Mouse (Mus musculus): ENCODE measurements around the gene Sncg.
A peak's percentile ranks its signal among the peaks of the same experiment; 100 is the strongest.
"Not testable (repeated sequence)": the region's sequence is repeated elsewhere in the genome, so short reads cannot be mapped to it uniquely, and the experiment has no call there.

Sncg gene

DNA sequence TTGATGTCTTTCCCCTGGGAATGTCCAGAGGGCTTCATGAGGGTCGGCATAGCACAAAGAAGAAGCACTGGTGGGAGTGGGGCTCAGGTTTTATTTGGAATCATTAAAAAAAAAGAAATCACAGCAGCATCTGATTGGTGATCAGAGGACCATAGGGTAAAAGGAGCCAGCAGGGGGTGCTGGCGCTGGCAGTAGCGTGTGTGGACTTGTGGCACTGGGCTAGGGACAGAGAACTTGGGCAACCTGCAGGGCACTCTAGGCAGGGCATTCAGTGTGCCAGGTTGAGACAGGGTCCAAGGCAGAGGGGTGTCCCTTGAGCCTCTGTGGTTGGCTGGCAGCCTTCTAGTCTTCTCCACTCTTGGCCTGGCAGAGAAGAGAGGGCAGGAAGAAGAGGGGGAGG is 4.4 kb downstream of the Sncg start:
- DNase-seq = no peak

DNA sequence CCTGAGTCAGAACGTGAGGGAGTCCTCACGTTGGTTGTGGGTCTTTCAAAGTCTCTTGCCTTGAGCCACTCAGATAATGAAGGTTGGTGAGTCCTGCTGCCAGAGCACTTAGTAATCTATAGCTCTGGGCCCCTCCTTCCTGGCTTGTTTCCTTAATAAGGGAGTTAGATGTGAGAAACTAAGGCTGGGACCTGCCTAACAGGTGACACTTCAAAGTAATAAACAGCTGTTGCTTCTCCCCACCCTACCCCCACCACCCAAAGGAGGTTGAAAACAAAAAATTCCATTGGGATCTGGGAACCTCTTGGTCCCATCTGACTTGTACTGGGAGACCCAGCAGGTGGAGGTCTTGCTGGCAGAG is 9.5 kb downstream of the Sncg start:
- no peak for DNase-seq

DNA sequence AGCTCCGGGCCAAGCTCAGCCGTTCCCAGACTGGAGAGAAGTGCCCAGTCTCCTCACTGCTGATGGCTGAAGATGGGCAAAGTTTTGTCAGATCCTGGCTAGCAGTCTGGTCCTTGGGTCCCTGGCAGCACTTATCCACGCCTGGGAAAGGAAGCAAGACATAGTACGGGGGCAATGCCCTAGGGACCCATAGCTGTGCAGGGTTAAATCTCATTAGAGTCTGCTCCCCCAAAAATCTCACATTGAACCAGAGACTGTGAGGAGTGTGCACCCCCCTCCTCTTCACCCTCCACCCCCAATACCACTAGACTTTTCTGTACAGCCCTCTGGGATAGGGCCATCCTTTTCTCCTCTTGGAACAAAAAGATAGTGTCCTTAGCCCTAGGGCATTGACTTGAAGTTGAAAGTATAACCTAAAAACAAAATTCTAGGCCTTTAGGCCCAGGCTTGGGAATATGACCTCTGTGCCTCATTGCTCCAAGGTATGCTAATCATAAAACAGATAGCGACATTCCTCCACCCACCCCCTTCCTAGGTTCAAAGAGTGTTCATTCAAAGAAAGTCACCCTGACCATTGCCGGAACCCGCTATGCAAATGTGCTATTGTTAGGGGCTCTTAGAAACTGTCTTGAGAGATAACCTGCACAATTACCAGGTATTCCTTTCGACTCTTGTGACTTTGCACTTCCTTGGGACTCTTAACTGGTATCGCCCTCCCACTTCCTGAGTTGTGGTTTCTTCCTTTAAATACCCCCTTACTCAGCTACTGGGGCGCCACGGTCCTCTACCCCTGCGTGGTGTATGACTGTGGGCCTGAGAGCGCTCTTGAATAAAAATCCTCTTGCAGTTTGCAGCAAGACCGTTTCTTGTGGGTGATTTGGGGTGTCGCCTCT is 10.1 kb downstream of the Sncg start:
- not testable (repeated sequence) for DNase-seq

DNA sequence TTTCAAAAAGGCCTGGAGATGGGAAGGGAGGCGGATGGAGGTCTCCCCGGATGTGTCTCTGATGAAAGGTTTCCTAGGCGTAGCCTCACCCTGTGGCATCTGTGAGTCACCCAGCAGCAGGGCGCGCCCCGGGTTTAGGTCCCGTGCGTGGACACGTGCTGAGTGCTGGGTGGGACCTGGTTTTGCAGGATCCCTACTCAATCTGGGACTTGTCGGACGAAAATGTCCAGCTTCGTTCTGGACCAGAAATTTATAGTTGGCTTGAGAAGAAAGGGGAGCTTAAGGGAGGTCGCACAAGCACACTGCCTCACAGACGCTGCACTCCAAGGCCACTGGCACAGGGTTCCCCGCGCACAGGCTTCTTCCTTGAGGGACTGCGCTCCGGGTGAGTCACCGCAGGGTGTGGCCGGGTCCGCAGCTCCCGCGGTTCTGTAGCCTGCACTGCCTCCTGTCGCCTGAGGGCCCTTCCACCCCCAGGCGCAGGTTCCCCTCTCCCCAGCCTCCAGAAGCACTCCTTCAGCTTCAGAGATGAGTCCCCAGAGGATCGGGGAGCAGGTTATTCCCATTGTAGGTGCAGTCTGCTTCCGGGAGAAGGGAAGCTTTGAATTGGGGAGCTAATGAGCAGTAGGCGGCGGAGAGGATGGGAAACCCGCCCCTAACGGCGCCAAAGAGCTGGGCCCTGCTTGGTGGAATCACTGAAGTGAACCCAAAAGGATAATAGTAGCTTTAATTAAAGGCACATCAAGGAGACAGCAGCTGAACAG is 10.9 kb downstream of the Sncg start:
- peak in 1 of 2 experiments; percentile 14 for DNase-seq

DNA sequence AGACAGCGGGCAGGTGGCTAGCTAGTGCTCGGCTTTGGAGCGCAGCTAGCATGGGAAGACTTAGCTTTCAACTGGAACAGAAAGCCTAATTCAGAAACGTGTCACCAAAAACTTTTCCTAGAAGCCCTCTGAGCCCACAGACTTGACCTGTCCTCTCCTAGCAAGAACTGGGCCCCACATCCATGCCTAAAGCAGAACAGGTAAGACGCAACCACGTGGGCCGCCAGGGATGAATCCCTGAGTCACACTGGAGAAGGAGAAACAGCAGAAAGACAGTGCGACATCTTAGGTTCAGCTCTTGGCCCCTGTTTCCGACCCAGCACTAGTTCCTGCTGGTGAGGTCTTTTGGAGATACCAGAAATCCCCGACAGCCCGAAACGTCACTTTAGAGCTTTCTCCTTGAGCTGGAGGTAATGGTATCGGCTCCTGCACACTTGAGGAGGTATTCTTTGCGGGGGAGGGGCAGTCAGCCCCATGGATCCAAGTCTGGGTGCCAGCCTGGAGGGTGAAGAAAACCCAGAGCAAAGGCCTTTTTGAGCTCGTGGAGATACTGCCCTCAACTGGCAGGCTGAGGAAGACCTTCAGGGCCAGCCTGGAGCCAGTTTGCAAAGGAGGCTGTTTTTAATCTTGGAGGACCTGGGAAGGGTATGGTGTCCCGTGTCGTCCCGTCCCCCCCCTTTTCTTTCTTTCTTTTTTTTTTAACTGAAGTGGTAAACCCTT is 11.7 kb downstream of the Sncg start:
- DNase-seq = peak in 1 of 2 experiments; percentile 26

DNA sequence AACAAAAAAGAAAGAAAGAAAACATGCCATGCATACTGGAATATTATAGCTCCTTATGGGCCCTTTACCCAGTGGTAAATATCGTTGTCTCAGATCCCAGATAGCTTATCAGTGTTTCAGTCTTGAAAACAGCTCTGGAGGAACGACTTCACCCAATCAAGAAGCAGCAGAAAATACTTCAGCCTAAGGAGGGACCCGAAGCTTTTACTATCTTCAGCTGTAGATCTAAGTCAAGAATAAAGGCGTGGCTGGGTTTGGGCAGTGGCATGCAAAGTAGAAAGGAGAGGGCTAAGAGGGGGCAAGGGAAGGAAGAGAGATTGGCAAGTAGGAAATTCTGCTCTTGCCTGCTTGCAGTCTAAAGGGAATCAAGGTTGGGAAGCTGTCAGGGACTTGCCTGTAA is 12.5 kb downstream of the Sncg start:
- no peak for DNase-seq

DNA sequence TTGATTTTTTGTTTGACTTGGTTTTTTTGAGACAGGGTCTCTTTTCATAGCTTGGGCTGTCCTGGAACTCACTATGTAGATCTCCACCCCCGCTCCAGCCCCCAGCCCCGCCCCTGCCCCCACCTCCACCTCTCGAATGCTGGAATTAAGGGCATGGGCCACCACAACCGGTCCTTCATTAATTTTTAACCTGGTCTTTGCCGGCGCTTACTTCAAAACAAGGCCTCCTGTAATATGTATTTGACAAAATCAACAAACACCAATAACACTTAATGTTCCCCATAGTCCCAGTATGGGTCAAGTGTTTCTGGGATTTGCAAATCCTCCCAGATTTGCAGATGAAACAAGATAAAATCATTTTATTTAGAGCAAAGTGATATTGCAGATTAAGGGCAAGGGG is 14.3 kb downstream of the Sncg start:
- no peak for DNase-seq

DNA sequence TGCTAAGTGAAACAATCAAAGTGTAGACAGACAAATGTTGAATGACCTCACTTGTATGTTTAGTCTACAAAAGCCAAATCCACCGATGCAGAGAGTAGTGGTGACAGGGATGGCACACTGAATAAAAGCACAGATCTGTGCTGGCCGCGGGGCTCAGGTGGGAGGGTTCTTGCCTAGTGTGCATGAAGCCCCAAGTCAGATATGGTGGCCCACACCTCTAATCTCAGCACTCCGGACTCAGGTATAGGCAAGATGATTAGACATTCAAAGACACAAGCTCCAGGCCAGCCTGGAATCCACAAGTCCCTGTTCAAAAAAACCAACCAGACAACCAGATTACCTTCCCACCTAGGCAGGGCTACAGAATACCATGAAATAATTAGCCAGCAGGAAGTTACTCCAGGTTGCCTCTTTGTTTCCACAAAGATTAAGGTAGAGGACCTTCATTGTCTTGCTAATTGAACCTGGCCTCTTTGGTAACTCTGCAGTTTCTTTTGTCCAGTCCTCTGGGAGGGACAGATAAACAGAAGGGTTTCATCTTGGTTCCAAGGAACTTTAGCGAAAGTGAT is 14.8 kb downstream of the Sncg start:
- DNase-seq = no peak

DNA sequence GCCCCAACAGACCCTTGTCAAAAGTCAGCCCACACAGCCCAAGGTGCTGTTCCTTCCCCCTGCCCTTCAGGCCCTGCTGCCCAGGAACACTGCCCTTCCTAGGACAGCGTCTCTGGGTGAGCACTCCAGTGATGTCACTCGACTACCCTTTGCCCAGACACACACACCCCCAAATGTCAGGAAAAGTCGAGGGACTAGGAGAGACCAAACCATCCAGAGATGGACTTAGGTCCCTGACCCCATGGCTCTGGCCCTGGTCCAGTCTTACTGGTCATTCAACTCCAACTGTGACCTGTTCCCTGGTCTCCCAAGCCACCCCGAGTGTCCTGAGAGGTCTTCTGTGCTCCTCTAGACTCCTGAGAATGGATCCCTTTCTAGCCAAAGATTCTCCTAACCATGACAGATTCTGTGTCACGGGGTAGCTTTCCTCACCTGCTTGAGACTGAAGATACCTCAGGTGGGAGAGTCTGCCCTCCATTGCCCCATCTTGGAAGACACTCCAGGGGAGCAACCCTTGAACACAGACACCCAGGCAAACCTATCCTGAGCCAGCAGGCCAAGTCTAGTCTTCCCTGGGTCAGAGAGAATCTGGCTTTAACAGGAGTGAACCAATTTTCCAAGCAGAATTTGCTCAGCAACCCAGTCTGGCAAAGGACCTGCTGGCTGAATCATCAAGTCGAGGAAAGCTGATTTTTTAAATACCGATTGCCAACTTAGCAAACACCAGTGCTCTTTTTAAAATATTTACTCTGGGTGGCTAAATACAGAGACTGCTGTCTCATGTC is 16.7 kb downstream of the Sncg start:
- no peak for DNase-seq

DNA sequence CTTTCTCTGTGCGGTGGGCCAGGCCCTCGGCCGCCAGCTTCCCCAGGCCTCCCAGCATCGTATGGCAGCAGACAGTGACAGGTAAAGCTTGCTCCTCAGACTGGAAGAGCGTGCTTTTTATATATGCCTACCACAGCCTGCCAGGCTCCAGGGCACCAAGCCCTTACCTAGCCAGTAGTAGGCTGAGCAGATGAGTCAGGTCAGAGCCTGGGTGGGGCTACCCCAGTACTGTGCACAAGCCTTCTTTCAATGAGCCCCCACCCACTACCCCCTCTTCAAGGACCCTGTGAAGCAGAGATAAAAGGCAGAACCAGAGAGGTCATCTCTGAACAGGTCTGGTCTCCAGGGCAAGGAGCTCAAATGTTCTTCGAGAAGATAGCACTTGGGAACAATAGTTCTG is 19.3 kb downstream of the Sncg start, which contains the start of gene Fam25c:
Fam25c (minus strand) TSS at position 133 of the 400 bp plus-strand sequence.
- no peak for DNase-seq

DNA sequence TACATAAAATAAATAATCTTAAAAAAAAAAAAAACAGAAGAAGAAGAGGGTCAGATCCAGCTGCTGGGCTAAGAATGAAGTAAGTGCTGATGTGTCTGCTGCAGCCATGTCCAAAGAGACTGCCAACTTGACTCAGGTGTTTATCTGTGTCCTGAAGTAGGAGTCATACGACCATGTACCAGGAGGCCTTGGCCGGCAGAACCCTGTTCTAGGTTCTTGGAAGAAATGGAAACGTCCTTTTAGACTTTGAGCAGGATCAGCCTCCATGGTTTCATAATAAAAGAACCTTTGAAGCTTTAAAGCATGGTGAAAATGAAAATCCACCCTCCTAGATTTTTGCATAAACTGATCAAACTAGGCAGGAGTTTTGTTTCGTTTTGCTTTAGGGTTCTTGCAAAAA is 20.1 kb downstream of the Sncg start:
- DNase-seq = no peak

DNA sequence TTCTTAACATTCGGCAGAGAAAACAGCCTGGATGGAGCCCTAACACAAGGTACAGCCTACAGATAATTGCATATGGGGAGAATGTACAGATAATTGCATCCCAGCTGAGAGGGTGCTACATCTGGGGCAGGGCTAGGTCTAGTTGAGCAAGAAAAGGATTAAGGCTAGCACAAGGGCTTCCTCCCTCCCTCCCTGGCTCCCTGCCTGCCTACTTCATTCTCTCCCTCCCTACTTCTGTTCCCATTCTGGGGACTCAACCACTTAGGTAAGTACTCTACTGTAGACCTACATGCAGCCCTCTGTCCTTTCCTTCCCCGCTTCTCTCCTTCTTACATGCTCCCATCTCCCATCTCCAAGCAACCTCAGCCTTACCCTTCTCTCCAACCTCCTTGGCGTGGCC is 21.3 kb downstream of the Sncg start:
- DNase-seq = no peak

DNA sequence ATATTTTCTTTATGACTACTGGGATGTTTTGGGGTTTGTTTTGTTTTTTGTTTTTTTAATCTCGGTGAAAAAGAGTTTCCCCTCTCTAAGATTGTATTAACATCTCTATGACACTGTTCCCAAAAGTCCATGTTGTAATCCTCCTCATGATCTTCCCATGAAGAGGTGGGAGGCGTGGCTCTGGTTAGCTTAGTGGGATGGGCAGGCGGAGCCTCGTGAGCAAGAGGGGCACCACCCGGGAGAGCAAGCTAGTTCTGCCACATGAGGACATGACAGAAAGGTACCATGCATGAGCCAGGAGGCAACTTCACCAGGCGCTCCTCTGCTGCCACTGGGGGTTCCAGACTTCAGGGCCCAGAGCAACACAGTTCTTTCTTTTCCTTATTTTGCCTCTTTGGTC is 22.1 kb downstream of the Sncg start:
- no peak for DNase-seq

DNA sequence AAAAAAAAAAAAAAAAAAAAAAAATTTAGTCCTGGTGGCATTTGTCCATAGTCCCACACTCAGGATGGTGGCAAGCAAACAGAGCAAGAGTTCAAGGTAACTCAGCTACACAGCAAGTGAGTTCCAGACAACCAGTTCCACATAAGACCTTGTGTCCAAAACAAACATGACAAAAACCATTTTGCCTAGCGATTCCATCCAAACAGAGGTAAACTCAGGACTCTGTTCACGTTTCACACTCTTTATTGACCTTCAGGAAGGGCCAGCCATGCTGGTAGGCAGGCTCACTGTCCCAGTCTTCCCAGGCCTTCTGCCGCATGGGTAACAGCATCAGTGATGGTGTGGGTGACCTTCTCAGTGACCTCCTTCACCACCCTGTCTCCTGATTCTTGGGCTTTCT is 22.9 kb downstream of the Sncg start:
- no peak for DNase-seq

DNA sequence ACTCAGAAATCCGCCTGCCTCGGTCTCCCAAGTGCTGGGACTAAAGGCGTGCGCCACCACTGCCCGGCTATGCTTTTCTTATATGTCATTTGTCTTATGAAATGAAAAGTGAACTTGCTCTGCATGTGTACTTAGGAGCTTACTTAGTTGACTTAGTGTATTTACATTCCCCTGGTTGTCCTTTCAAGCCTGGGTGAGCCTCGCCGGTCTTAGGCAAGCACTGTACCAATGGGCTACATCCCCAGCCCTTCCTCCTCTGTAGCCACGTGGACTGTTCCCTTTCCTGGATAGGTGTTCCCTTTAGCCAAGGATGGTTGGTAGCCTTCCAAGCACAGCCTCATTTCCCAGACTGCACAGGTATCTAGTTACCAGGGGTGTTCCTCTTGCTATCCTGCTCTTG is 25.6 kb downstream of the Sncg start:
- DNase-seq = no peak

DNA sequence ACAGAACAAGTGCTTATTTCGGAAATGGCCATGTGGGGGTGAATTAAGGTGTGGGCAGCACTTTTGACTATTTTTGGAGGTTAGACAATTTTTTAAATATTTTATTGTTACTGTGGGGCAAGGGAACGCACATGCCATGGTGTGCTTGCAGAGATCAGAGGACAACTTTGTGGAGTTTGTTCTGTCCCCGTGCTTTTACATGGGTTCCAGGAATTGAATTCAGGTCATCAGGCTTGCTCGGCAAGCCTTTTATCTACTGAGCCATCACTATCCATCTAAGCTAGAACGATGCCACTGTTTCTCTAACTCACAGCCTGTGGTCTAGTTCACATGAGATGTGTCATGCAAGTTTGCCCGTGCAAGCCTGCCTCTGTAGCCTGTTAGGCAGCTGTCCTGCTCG is 26.3 kb downstream of the Sncg start:
- no peak for DNase-seq

DNA sequence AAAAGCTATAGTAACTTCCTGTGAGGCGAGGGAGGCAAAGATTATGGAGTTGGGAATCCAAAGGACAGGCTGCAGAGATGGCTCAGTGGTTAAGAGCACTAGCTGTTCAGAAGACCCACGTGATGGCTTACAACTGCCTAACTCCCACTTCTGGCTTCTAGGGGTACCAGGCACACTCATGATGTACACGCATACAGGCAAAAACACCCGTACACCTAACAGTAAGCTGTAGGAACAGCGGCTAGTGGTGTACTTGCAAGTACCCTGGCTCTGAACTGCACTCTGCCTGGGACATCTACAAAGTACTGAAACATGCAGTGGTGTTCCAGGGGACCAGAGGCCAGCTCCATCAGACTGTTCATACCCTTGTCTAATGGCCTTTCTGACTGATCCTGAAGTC is 27.5 kb downstream of the Sncg start:
- no peak for DNase-seq

DNA sequence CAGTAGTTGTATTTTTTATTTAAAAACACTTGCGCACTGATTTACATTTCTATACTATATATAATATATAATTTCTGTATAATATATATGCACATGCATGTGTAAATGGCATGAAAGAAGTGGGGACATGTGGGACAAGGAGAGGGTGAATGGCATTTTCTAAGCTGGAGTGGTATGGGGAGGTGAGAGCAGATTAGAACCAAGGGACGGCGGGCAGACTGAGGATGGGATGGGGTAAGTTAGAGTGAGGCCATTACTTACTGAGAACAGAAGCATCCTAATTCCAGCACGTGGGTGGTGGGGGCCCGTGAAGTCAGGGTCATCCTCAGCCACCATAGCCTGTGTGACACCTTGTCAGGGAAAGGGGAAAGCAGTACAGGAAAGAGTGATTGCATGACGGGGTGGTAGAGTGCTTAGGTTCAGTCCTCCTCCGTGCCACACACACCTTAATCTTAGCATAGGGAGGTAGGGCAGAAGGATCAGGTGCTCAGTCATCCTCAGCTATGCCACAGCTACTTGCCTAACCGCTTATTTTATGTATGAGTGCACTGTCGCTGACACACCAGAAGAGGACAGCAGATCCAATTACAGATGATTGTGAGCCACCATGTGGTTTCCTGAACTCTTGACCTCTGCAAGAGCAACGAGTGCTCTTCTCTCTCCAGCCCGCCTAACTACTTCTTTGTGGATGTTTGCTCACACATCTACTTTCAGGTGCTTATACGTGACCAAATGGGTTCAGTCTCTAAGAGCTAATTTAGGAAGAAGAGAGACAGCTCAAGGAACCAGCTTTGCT is 28.6 kb downstream of the Sncg start:
- DNase-seq = no peak

DNA sequence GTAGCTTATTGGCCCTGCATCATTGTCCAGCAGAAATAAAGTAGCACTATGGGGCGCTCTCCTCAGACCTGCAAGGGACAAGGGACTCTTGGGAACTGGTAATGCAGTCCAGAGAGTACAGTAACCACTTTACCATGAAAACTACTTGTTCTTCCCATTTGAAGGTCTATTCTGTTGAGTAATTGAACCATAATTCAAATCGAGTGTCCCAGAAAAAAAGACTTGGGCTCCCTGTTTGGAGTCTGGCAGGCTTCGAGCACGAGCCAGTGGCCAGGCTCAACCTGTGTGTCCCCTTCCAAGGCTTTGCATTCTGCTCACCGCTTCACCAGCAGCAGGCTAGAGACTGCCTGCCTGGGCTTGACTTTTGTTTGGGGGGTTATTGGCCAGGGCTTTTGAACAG is 30.2 kb downstream of the Sncg start:
- no peak for DNase-seq

DNA sequence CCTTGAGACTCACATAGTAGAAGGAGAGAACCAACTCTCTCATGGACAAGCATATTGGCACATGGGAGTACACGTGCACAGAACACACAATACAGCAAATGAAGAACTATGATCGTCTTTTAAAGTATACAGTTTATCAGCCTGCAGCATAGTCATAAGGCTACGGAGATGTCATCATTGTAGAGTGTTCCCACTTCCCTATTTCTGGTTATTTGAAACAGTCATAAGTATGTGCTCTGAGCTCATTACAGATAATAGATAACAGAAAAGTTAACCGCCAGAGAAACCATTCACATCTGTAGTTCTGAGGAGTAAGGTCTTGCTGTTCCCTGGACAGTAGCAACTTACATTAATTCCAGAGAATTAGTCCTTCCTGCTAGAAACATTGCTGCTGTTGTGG is 31.5 kb downstream of the Sncg start:
- no peak for DNase-seq

DNA sequence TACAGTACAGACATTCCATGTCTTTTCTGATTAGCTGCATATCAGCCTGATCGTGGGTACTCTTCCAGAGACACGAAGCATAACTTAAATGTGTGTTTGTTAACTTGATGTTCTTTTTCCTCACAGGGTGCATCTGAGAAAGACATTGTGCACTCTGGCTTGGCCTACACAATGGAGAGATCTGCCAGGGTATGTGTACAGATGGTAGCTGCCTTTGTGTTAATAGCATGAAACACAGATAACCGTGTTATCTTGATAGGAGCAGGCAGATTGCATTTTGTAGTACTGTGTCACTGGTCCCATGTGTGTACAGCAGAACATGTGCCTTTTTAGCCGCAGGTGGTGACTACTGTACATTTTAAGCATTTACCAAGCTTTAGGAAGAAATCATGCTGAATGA is 32.6 kb downstream of the Sncg start:
- no peak for DNase-seq

DNA sequence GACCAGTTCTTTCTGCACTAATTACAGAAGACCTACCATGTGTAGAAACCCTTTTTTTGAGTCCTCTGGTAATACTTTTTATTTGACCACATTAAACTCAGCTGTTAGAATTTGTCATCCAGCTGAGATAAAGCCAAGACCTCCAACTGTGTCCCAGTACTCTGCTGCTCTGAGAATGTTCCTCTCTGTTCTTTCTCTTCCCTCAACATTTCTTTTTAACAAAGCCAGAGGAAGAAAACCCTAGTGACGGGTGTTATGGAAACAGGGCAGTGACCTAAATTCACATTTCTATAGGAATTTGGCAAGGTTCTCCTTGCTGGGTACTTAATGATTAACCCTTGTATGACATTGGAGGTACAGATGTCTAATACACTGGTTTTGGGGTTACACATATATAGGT is 35.1 kb downstream of the Sncg start:
- no peak for DNase-seq
